Mouse (Mus musculus): ENCODE results near the gene Mrpl54. TPM values are rescaled to one million over a fixed set of nuclear protein-coding genes. Genes with fewer than 3 reads are reported as not detected.
A peak's percentile ranks its signal among the peaks of the same experiment; 100 is the strongest.

Mrpl54 gene
- total and polyA plus RNA-seq, 3 experiments: 85.7 to 101 (median 93.2) TPM

DNA sequence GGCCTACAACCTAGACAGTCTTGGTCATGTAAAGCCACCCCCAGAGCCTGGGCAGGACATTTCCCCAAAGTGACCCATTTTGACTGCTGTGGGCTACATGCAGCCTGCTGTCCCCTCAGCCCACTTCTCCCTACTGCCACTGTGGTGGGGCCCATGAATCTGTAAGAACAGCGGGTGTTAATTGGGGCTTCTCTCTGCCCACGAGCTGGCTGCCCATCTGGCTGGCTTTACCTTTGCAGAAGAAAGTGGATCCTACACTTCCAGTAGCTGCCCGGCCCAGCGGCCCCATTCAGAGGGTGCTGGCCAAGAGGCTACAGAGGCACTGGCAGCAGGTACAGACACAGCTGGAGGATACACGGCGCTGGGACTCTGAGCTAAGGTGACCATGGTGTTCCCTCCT, 21.6 kb downstream of the Mrpl54 start:
- Histone ChIP-seq H3K79me2 (replicated peaks; ENCODE audit: control insufficient read depth, insufficient read depth, low read length) (no peaks in the 10 kb centered on the region), H3K36me3 (ENCODE audit: control insufficient read depth, insufficient read depth, low read length) (no peaks in the 10 kb centered on the region), H3K9ac (ENCODE audit: low read depth, low read length) (no peak overlapping the region), H3K27ac (no peak overlapping the region), H3K4me3 (no peak overlapping the region), H3K27me3 (ENCODE audit: control insufficient read depth, insufficient read depth, low read length) (no peaks in the 10 kb centered on the region), H3K4me1 (ENCODE audit: control insufficient read depth, insufficient read depth, low read length) (no peaks in the 10 kb centered on the region)
- no peak for TF ChIP-seq CTCF (IDR thresholded peaks at IDR 0.05)
- no peak for TF ChIP-seq EP300 (IDR thresholded peaks at IDR 0.05; ENCODE audit: insufficient read depth, low read depth, low read length)
- no peak for TF ChIP-seq POLR2A (IDR thresholded peaks at IDR 0.05; ENCODE audit: insufficient read depth, low read depth, low read length)
- intact Hi-C loops (cut with DNase I): no loop called here
- no peak for DNase-seq
- 94% methylated on average over 6 of the region's 6 CpGs for WGBS

DNA sequence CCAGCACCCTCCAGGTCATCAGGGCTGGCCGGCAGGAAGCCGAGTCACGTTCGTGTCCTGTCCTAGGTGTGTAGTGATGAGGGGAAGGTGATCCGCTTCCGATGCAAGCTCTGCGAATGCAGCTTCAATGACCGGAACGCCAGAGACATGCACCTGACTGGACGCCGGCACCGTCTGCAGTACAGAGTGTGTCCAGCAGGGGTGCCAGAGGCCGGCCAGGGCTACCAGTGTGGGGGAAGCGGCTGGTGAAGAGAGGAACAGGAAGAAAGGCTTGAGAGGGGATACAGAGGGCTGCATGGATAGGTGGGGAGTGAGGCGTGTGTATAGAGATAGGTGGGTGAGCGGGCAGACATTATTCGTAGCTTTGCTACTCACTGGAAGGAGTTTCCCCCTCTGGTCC, 22.1 kb downstream of the Mrpl54 start:
- H3K79me2 ChIP-seq (replicated peaks; ENCODE audit: control insufficient read depth, insufficient read depth, low read length): no peaks in the 10 kb centered on the region
- peak; percentile 68 to 86 for DNase-seq
- no peaks in the 10 kb centered on the region for H3K36me3 ChIP-seq (ENCODE audit: control insufficient read depth, insufficient read depth, low read length)
- TF ChIP-seq CTCF (IDR thresholded peaks at IDR 0.05) (0 out of 2 replicates have a peak, but pooled peaks have one; percentile 100), EP300 (IDR thresholded peaks at IDR 0.05; ENCODE audit: insufficient read depth, low read depth, low read length) (0 out of 2 replicates have a peak, but pooled peaks have one; percentile 50), POLR2A (IDR thresholded peaks at IDR 0.05; ENCODE audit: insufficient read depth, low read depth, low read length) (no peak)
- H3K9ac ChIP-seq (ENCODE audit: low read depth, low read length): no peak overlapping the region
- intact Hi-C loops (cut with DNase I): no loop called here
- H3K4me3 ChIP-seq: no peak overlapping the region
- WGBS: 10% methylated on average over 17 of the region's 17 CpGs
- peaks cover 5% of the 10 kb centered on the region; the same call in 1 of the 2 replicates for H3K27me3 ChIP-seq (ENCODE audit: control insufficient read depth, insufficient read depth, low read length)
- no peaks in the 10 kb centered on the region for H3K4me1 ChIP-seq (ENCODE audit: control insufficient read depth, insufficient read depth, low read length)
- no peak overlapping the region for H3K27ac ChIP-seq

DNA sequence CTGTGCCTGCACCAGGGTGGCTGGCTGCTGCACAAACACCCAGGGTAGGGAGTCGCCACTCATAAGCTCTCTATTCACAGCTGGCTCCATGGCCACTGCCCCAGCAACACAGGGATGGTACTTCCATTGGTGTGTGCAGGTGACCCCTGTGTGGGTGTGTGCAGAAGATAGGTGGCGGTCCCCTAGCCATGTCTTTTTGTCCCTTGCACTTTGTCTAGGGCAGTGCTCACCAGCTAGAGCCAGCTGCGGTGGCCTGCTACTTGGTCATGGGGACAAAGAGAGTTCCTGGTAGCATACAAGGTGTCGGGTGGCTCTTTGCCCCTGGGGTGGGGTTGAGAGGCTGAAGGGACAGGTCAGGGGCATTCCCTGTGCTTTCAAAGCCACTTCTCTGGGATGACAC, 22.6 kb downstream of the Mrpl54 start:
- 79% methylated on average over 4 of the region's 4 CpGs for WGBS

GRCm38 (mm10) chr10:81242021-81242420, 24.7 kb downstream of the Mrpl54 start:
- TF ChIP-seq EP300 (IDR thresholded peaks at IDR 0.05; ENCODE audit: insufficient read depth, low read depth, low read length) (no peak), CTCF (IDR thresholded peaks at IDR 0.05) (no peak), POLR2A (IDR thresholded peaks at IDR 0.05; ENCODE audit: insufficient read depth, low read depth, low read length) (no peak)
- Histone ChIP-seq H3K4me1 (ENCODE audit: control insufficient read depth, insufficient read depth, low read length) (no peaks in the 10 kb centered on the region), H3K27me3 (ENCODE audit: control insufficient read depth, insufficient read depth, low read length) (peaks cover 5% of the 10 kb centered on the region; the same call in 1 of the 2 replicates), H3K79me2 (replicated peaks; ENCODE audit: control insufficient read depth, insufficient read depth, low read length) (no peaks in the 10 kb centered on the region), H3K9ac (ENCODE audit: low read depth, low read length) (no peak overlapping the region), H3K27ac (no peak overlapping the region), H3K4me3 (no peak overlapping the region), H3K36me3 (ENCODE audit: control insufficient read depth, insufficient read depth, low read length) (no peaks in the 10 kb centered on the region)
- no peak for DNase-seq
- intact Hi-C loops (cut with DNase I): no loop called here
- 90% methylated on average over 16 of the region's 16 CpGs for WGBS

More for the DNA sequence above, 22.6 kb downstream of the Mrpl54 start:
- TF ChIP-seq CTCF (IDR thresholded peaks at IDR 0.05) (no peak), POLR2A (IDR thresholded peaks at IDR 0.05; ENCODE audit: insufficient read depth, low read depth, low read length) (no peak), EP300 (IDR thresholded peaks at IDR 0.05; ENCODE audit: insufficient read depth, low read depth, low read length) (no peak)
- DNase-seq: no peak
- Histone ChIP-seq H3K4me3 (no peak overlapping the region), H3K27me3 (ENCODE audit: control insufficient read depth, insufficient read depth, low read length) (peaks cover 5% of the 10 kb centered on the region; the same call in 1 of the 2 replicates), H3K36me3 (ENCODE audit: control insufficient read depth, insufficient read depth, low read length) (no peaks in the 10 kb centered on the region), H3K4me1 (ENCODE audit: control insufficient read depth, insufficient read depth, low read length) (no peaks in the 10 kb centered on the region), H3K27ac (no peak overlapping the region), H3K79me2 (replicated peaks; ENCODE audit: control insufficient read depth, insufficient read depth, low read length) (no peaks in the 10 kb centered on the region), H3K9ac (ENCODE audit: low read depth, low read length) (no peak overlapping the region)
- intact Hi-C loops (cut with DNase I): no loop called here

- TF ChIP-seq CTCF (IDR thresholded peaks at IDR 0.05) (peak; percentile 68), EP300 (IDR thresholded peaks at IDR 0.05; ENCODE audit: insufficient read depth, low read depth, low read length) (no peak), POLR2A (IDR thresholded peaks at IDR 0.05; ENCODE audit: insufficient read depth, low read depth, low read length) (no peak)
- intact Hi-C loops (cut with DNase I): no loop called here
- H3K4me1 ChIP-seq (ENCODE audit: control insufficient read depth, insufficient read depth, low read length): no peaks in the 10 kb centered on the region
- no peak for DNase-seq
- H3K9ac ChIP-seq (ENCODE audit: low read depth, low read length): no peak overlapping the region
- H3K36me3 ChIP-seq (ENCODE audit: control insufficient read depth, insufficient read depth, low read length): no peaks in the 10 kb centered on the region
- no peaks in the 10 kb centered on the region for H3K79me2 ChIP-seq (replicated peaks; ENCODE audit: control insufficient read depth, insufficient read depth, low read length)
- peaks cover 5% of the 10 kb centered on the region; the same call in 1 of the 2 replicates for H3K27me3 ChIP-seq (ENCODE audit: control insufficient read depth, insufficient read depth, low read length)
- WGBS: 34% methylated on average over 13 of the region's 13 CpGs
- H3K27ac ChIP-seq: no peak overlapping the region
- H3K4me3 ChIP-seq: no peak overlapping the region
These were observed 25.9 kb downstream of the Mrpl54 start for GRCm38 (mm10) chr10:81240876-81241275.

DNA sequence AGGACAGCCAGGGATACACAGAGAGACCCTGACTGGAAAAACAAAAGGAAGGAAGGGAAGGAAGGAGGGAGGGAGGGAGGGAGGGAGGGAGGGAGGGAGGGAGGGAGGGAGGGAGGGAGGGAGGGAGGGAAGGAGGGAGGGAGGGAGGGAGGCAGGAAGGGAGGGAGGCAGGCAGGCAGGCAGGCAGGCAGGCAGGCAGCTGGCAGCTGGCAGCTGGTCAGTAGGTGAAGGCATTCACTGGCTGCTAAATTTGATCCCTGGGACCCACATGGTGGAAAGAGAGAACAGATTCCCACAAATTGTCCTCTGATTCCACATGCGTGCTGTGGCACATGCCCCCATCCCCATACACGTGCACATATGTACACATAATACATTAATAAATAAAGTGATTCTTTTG, 28.1 kb downstream of the Mrpl54 start:
- no peak overlapping the region for H3K4me3 ChIP-seq
- no peak overlapping the region for H3K27ac ChIP-seq
- no peaks in the 10 kb centered on the region for H3K36me3 ChIP-seq (ENCODE audit: control insufficient read depth, insufficient read depth, low read length)
- peaks cover 5% of the 10 kb centered on the region; the same call in 1 of the 2 replicates for H3K27me3 ChIP-seq (ENCODE audit: control insufficient read depth, insufficient read depth, low read length)
- WGBS: 83% methylated on average over 2 of the region's 2 CpGs
- no peak for DNase-seq
- H3K9ac ChIP-seq (ENCODE audit: low read depth, low read length): no peak overlapping the region
- H3K4me1 ChIP-seq (ENCODE audit: control insufficient read depth, insufficient read depth, low read length): no peaks in the 10 kb centered on the region
- intact Hi-C loops (cut with DNase I): no loop called here
- no peak for TF ChIP-seq CTCF (IDR thresholded peaks at IDR 0.05)
- TF ChIP-seq POLR2A (IDR thresholded peaks at IDR 0.05; ENCODE audit: insufficient read depth, low read depth, low read length): no peak
- no peak for TF ChIP-seq EP300 (IDR thresholded peaks at IDR 0.05; ENCODE audit: insufficient read depth, low read depth, low read length)
- no peaks in the 10 kb centered on the region for H3K79me2 ChIP-seq (replicated peaks; ENCODE audit: control insufficient read depth, insufficient read depth, low read length)

Measured in heart, adult 2 months (tissue).